Mouse (Mus musculus): Measurements from ENCODE around the gene Trmt11. TPM values are rescaled to one million over a fixed set of nuclear protein-coding genes. Genes with fewer than 3 reads are reported as not detected.
"Not testable (repeated sequence)": the region's sequence is repeated elsewhere in the genome, so short reads cannot be mapped to it uniquely, and the experiment has no call there.

The Trmt11 gene
- total RNA-seq, 2 experiments from 2014 or later = 7.3 to 11.5 TPM

GRCm38 (mm10) chr10:30564651-30565050 is 35.9 kb downstream of the Trmt11 start:
- DNase-seq = no peak

- DNase-seq = no peak
Measured at GRCm38 (mm10) chr10:30555686-30556578, 44.6 kb downstream of the Trmt11 start.

- no peak for DNase-seq
Measured at GRCm38 (mm10) chr10:30552377-30552776, 48.2 kb downstream of the Trmt11 start.

- no peak for DNase-seq
Measured at GRCm38 (mm10) chr10:30549974-30550373, 50.6 kb downstream of the Trmt11 start.

GRCm38 (mm10) chr10:30538538-30538815 is 62.1 kb downstream of the Trmt11 start:
- DNase-seq = no peak

- peak; percentile 39 for DNase-seq
Measured at GRCm38 (mm10) chr10:30537734-30538537, 62.6 kb downstream of the Trmt11 start.

GRCm38 (mm10) chr10:30535930-30536329 is 64.6 kb downstream of the Trmt11 start:
- DNase-seq = not testable (repeated sequence)

- no peak for DNase-seq
Measured at GRCm38 (mm10) chr10:30527122-30527521, 73.4 kb downstream of the Trmt11 start.

GRCm38 (mm10) chr10:30521727-30522126 is 78.8 kb downstream of the Trmt11 start:
- DNase-seq = no peak

- no peak for DNase-seq
Measured at GRCm38 (mm10) chr10:30519143-30519542, 81.4 kb downstream of the Trmt11 start.

GRCm38 (mm10) chr10:30517224-30517623 is 83.3 kb downstream of the Trmt11 start:
- no peak for DNase-seq

- no peak for DNase-seq
Measured at GRCm38 (mm10) chr10:30516771-30517170, 83.8 kb downstream of the Trmt11 start.

GRCm38 (mm10) chr10:30504736-30505135 is 95.8 kb downstream of the Trmt11 start:
- DNase-seq = no peak

GRCm38 (mm10) chr10:30503168-30503567 is 97.4 kb downstream of the Trmt11 start:
- no peak for DNase-seq

GRCm38 (mm10) chr10:30502718-30503117 is 97.8 kb downstream of the Trmt11 start:
- no peak for DNase-seq

- not testable (repeated sequence) for DNase-seq
Measured at GRCm38 (mm10) chr10:30498223-30498622, 102.3 kb downstream of the Trmt11 start.

Other genes with a start within 250 kb of the Trmt11 start
- gene Hint3, start 28.9 kb upstream of the Trmt11 start, total RNA-seq (2021) = 10 to 100 TPM; 42.9 to 44.3 TPM
- 10 to 100 TPM; 33.4 to 42.0 TPM for gene Ncoa7, start 202.6 kb upstream of the Trmt11 start, total RNA-seq (2021)
- gene Hey2, start 242.1 kb upstream of the Trmt11 start, total RNA-seq (2021) = 1 to 10 TPM; 2.8 to 3.4 TPM

All from adrenal gland, postnatal 10 days (tissue).